Mouse (Mus musculus) embryonic fibroblast, embryonic 13.5 days (primary cell): ENCODE results near the gene Palm3.

Experiments used
- CTCF ChIP-seq: IDR thresholded peaks from 2 replicates; pipeline ENCODE4 v1.5.1; 2011; ENCODE audit warnings: mild to moderate bottlenecking, control low read depth, low read length, moderate library complexity, borderline replicate concordance; ENCODE audit not compliant: insufficient read depth
- POLR2A ChIP-seq: IDR thresholded peaks from 2 replicates; pipeline ENCODE4 v1.6.1; 2011; ENCODE audit warnings: low read depth, mild to moderate bottlenecking, control low read depth, low read length, moderate library complexity

- TF ChIP-seq CTCF (no peak), POLR2A (no peak)
Observed at GRCm38 (mm10) chr8:84053229-84053628, 32.0 kb downstream of the Palm3 start.
